Mouse (Mus musculus): Measurements from ENCODE around the gene Olfr1290.

GRCm38 (mm10) chr2:111493729-111494128 lies at the start of gene Olfr1290:
- TF ChIP-seq POLR2A (IDR thresholded peaks at IDR 0.05; ENCODE audit: low read depth, low read length) (no peak), CTCF (IDR thresholded peaks at IDR 0.05; ENCODE audit: extremely low read depth, insufficient read depth, insufficient read length, insufficient replicate concordance) (no peak)
